Mouse (Mus musculus) urinary bladder, postnatal 25 days (tissue): ENCODE results near the gene Anapc5.

Experiments used
- DNase-seq: peaks from one replicate; pipeline ENCODE4 v3.0.0; 2022; ENCODE audit warnings: low spot score

Anapc5 gene

GRCm38 (mm10) chr5:122767283-122767682 lies 53.9 kb downstream of the Anapc5 start:
- no peak for DNase-seq

DNA sequence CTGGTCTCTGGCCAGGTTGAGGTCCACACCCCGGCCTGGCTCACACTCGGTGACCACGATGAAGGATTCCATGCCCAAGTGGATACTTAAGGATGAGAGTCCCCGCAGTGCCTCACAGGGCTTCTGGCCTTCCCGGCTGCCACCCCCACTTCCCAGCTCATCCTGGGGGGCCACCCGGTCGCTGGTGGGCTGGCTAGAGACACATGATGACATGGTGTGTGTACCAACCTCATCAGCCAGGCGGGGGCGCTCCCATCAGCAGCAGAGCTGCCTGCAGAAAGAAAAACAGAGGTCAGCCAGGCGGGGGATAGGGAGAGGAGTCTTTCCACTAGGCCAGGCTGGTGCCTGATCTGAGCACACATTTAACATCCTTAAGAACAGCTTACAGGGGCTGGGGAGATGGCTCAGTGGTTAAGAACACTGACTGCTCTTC lies 57.1 kb downstream of the Anapc5 start:
- peak; percentile 47 for DNase-seq

DNA sequence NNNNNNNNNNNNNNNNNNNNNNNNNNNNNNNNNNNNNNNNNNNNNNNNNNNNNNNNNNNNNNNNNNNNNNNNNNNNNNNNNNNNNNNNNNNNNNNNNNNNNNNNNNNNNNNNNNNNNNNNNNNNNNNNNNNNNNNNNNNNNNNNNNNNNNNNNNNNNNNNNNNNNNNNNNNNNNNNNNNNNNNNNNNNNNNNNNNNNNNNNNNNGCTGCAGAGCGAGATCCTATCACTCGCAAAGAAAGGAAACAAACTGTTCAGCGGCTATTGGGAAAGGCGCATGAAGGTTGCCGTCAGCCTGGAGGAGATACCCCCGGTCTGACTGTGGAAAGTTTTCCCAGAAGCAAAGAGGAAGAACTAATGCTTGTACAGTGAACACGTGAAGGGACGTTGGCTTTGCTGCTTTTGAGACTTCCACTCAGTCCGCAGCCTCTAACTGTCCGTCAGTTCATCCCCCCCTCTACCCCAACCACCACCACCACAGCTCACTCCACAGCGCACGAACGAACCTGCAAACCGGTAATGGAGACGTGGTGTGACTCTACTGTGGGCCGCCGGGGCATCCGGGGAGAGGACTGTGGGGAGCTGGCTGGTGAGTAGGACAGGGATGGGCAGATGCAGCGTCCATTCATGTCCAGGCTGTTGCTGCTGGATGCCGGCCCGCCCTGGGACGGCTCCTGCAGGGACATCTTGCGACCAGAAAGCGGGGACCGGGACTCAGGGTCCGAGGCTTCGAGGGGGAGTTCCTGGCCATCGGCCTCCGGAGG lies 57.7 kb downstream of the Anapc5 start:
- no peak for DNase-seq

DNA sequence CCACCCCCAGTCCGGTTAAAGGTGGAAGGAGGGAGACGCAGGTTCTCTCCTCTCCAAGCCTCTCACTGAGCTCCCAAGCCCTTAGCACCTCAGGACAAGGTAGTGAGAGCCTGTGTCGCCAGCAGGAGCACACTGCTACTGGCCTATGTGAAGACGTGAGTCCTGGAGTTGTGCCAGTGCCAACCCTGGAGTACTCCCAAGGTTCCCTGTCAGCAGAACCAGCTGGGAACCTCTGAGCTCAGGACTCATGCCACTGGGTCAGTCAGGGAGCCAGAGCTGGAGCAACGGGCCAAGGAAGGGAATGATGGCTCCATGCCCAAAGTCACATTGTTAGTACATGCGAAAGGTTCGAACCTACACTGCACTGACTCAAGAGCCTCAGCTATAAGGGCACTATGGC lies 64.5 kb downstream of the Anapc5 start:
- no peak for DNase-seq

DNA sequence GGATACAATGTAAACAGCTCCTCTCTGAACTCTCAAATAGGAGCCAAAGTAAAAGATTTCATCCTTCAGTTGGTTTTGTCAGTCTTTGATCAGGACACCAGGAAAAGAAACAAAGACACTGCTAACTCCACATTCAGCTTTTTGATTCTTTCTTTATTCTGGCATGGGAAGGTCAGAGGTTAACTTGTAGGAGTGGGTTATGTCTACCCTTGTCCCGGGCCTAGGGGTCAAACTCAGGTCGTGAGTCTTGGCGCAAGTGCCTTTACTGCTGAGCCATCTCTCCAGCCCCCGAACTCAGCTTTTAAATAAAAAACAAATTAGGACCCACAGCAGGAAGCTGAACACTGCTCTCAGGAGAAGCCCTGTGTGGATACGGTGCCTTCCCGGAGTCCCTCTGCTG lies 65.0 kb downstream of the Anapc5 start:
- DNase-seq: no peak

DNA sequence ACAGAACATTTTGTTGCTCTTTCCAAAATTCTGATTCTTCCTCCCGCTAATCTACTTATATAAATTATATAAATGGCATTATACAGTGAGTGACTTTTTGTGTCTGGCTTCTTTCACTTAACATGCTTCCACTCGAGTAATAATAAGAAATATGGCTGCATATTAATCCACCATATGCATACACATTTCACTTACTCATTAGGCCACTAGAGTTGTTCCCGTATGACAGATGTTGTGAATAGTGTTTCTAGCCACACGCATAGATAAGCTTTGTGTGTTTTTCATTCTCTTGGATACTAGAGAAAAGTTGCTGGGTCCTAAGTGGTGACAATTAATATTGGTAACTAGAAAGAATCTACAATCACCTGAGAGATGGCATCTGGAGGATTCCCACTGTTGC lies 65.5 kb downstream of the Anapc5 start:
- no peak for DNase-seq

DNA sequence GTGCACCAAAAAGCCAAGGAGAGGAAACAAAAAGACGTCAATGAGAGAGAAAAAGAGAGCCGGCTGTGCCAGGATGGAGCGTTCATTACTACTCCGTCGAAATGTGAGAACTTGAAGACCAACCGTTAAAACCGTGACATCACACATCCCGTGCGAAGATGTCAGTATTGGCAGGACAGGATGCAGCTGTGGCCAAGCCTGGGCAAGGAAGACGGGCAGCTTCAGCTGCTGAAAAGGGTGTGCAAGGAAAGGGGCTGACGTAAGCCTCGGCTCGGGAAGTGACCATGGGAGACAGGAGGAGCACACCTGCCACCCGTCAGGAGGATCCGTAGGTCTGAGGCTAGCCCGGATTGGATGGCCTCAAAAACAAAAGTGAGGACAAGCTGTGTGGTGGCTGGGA lies 66.7 kb downstream of the Anapc5 start:
- DNase-seq: no peak

DNA sequence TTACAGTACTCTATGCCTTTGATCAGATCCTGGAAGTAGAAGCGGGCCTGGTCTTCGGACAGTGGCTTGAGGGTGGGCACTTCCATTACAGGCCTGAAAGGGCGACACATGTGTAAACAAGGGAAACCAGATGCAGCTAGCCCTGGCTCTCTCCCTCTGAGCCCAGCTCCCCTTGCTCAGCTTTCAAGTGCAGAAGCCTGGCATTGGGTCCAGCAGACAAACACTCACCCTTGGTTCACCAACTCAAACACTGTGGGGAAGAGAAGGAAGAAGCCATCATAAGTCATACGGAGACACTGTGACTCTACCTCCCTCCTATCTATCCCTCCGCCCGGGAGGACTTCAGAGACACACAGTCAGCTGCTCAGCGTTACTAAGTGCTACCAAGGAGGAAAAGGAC lies 73.2 kb downstream of the Anapc5 start:
- no peak for DNase-seq

DNA sequence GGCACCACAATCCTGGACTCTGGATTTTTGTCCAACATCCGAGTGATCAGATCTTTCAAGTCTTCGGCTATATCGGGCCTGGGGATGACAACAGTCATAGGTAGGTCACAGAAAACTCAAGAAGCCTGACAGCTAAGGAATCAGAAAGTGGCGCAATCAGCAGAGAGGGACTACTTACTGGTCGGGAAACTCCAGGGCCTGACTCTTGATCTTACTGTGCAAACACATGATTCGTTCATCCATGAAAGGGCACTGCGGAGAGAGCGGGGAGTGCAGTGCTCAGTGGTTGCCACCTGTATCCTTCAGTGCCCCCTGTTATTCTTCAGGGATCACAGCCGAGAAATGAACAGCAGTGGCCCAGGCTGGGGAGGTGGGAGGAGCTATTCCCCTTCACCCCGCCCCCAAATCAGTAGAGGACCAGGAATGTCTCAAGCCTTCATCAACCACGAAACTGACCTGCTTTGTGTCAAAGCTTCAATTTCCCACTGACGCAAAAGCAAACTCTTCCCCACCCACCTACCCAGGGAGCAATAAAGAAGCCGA lies 77.2 kb downstream of the Anapc5 start:
- DNase-seq: no peak
